8 mouse cellular contexts compared by ENCODE assay signal in genomic region chr5:140607001-140607835, GRCm38 (mm10). TPM values are rescaled to one million over a fixed set of nuclear protein-coding genes. Genes with fewer than 3 reads are reported as not detected.
DNase-seq lines count a peak whose midpoint lies in the region; ATAC-seq and TF ChIP-seq lines count a peak whose summit lies in the region.

Gene Lfng, plus strand, starts transcription at chr5:140607320.

- TF ChIP-seq POLR2A in cortical plate, adult 2 months (IDR thresholded peaks at IDR 0.05; ENCODE audit: extremely low read depth, insufficient read depth, low read length) = peak; percentile 80

- intact Hi-C loops in gastrocnemius, postnatal 14 days (cut with DNase I; ENCODE audit: low total_unique reads) = no loop called here
- intact Hi-C loops in left cerebral cortex, postnatal 25 days (cut with DNase I) = no loop called here

- DNase-seq in adipocyte (ENCODE audit: low spot score) = peak; percentile 50
- DNase-seq in gastrocnemius, postnatal 14 days = peak; percentile 89
- peak; percentile 73 to 80 for DNase-seq in left cerebral cortex, postnatal 25 days (ENCODE audit: low spot score in 2 of 2)
- peak; percentile 95 for DNase-seq in mesoderm, embryonic 11.5 days (ENCODE audit: low read depth, low spot score)
- peak; percentile 66 to 72 for DNase-seq in right cerebral cortex, postnatal 36 days (ENCODE audit: low spot score in 2 of 2)
- DNase-seq in yolk sac, embryonic 10.5 days (ENCODE audit: low spot score) = peak; percentile 78

- peak within 1 kb of the TSS; percentile 48 for H3K4me3 ChIP-seq in cortical plate, adult 2 months (ENCODE audit: insufficient read depth, low read length)

- peak; percentile 59 for ATAC-seq in inflammation-experienced regulatory T-cells, adult 6 months

- H3K4me1 ChIP-seq in cortical plate, adult 2 months (ENCODE audit: control insufficient read depth, insufficient read depth, low read length) = no peaks in the 10 kb centered on the region

- no peak for TF ChIP-seq CTCF in cortical plate, adult 2 months (IDR thresholded peaks at IDR 0.05; ENCODE audit: extremely low read depth, insufficient read depth, low read length)

- H3K27ac ChIP-seq in cortical plate, adult 2 months (ENCODE audit: insufficient read depth, low read length) = peak within 1 kb of the TSS; percentile 75

RNA-seq across cellular contexts. Expression of gene Lfng, which starts in this region (rescaled TPM):
- polyA plus RNA-seq in cortical plate, adult 2 months (2012; rRNA removed) = 35.1 and 37.0 TPM in 2 replicates
- 1 to 10 TPM; 5.6 to 9.8 TPM for total RNA-seq in gastrocnemius, postnatal 14 days (2021)
- 10 to 100 TPM; 16.8 to 44.8 (median 23.1) TPM for polyA plus RNA-seq in inflammation-experienced regulatory T-cells, adult 6 months (2017; shearing (Covaris generic))
- total RNA-seq in left cerebral cortex, postnatal 25 days (2021) = 10 to 100 TPM; 19.3 to 21.1 TPM

Comparison
In these comparisons a context has a peak if more than half of its experiments do, and no peak if none do; other contexts are left out.
1. Peak in every context shown above with its lines: DNase-seq, ATAC-seq, H3K4me3 ChIP-seq and H3K27ac ChIP-seq.